Mouse (Mus musculus) hematopoietic stem cell, adult 5-6 weeks (primary cell): ENCODE measurements around the gene Vmn2r110. TPM values are rescaled to one million over a fixed set of nuclear protein-coding genes. Genes with fewer than 3 reads are reported as not detected.

ENCODE experiments used
- ATAC-seq, 2 experiments: fragments of 125-278 bp in 1 of 2; replicated peaks in 1 of 2; 2 replicates each; pipeline ENCODE4 v1.8.0; 2016 to 2017; ENCODE audit warnings: inconsistent platforms in 2 of 2, mild to moderate bottlenecking in 2 of 2, moderate number of reproducible peaks in 2 of 2, low read depth in 1 of 2, moderate TSS enrichment in 1 of 2; ENCODE audit not compliant: low FRiP score in 2 of 2, poor library complexity in 2 of 2, severe bottlenecking in 2 of 2, insufficient read depth in 1 of 2, low TSS enrichment in 1 of 2
- total RNA-seq: library from RNA; stranded (forward); fragments of 172-1452, 232-1000 nt; gene quantifications from 2 replicates; pipeline ENCODE4 v1.2.3, GENCODE M21; 2017

Vmn2r110 gene
- not detected in 2 replicates for total RNA-seq

GRCm38 (mm10) chr17:20596323-20596722, at the start of gene Vmn2r110:
Vmn2r110 (minus strand) TSS chr17:20596423.
- no peak for ATAC-seq

GRCm38 (mm10) chr17:20624777-20625176, 28.6 kb upstream of the Vmn2r110 start, which contains the start of gene Fpr-rs3:
Fpr-rs3 (minus strand) TSS chr17:20624877.
- no peak for ATAC-seq

- no peak for ATAC-seq
Measured at GRCm38 (mm10) chr17:20564656-20565055, 31.6 kb downstream of the Vmn2r110 start, which contains the start of gene Vmn2r109. Vmn2r109 (minus strand) TSS chr17:20564756.

Other genes starting within 250 kb of the Vmn2r110 start
- gene Vmn1r224, start 182.3 kb downstream of the Vmn2r110 start, total RNA-seq: not detected in 2 replicates
- gene Vmn2r108, start 115.1 kb downstream of the Vmn2r110 start, total RNA-seq: not detected in 2 replicates
- not detected in 2 replicates for gene Vmn1r225, start 98.3 kb downstream of the Vmn2r110 start, total RNA-seq
- gene Vmn2r109, start 31.7 kb downstream of the Vmn2r110 start, total RNA-seq: not detected in 2 replicates
- gene Fpr-rs3, start 28.5 kb upstream of the Vmn2r110 start, total RNA-seq: not detected in 2 replicates
- not detected in 2 replicates for gene Vmn1r226, start 86.4 kb upstream of the Vmn2r110 start, total RNA-seq
- gene Vmn1r227, start 133.4 kb upstream of the Vmn2r110 start, total RNA-seq: not detected in 2 replicates
- gene Vmn1r228, start 189.7 kb upstream of the Vmn2r110 start, total RNA-seq: not detected in 2 replicates
- not detected in 2 replicates for gene Vmn1r229, start 215.1 kb upstream of the Vmn2r110 start, total RNA-seq
- not detected in 2 replicates for gene Vmn1r230, start 244.0 kb upstream of the Vmn2r110 start, total RNA-seq